9 mouse cellular contexts compared by ENCODE assay signal in the genomic region with DNA sequence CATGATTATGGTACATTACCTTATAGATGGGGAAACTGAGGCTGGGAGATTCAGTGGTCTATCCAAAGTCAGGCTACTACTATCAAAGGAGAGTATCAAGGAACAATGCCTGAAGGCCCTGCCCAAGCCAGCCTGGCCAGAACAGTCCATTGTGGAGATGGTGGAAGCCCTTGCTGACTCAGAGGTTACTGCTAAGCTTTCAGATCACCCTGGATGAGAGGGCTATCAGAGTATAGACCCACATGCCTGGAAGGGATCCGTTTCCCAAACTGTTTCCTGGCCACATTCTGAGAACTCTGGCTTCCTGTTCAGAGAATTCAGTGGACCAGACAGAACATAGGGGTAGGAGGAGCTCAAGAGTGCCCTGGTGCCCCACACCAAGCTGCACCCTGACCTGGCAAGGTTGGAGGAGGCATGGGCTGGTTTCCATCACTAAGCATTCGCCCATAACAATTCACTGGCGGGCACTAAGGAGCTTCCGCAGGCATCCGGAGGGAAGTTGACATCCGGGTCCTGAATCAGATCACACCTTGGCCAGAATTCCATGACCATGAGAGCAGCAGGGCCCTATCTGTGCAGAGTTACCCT. TPM values are rescaled to one million over a fixed set of nuclear protein-coding genes. Genes with fewer than 3 reads are reported as not detected.
DNase-seq lines count a peak whose midpoint lies in the region; ATAC-seq and TF ChIP-seq lines count a peak whose summit lies in the region.
"Had no signal": no experiment of that assay in that cellular context is flagged by ENCODE, and none has a peak within 500 bp of the region (broad histone marks: within the 10 kb centered on the region; RNA-seq: fewer than 3 reads in every experiment).

No protein-coding gene starts in this region.

- no peak for ATAC-seq in lung, embryonic 14.5 days (ENCODE audit: insufficient read depth)
- no peak for ATAC-seq in heart, embryonic 13.5 days (ENCODE audit: extremely low read depth, insufficient number of reproducible peaks, low FRiP score, low TSS enrichment)
- no peak for ATAC-seq in stomach, embryonic 15.5 days (ENCODE audit: insufficient read depth, low FRiP score, low read depth)

- H3K4me2 ChIP-seq in lung, embryonic 14.5 days, result no peak overlapping the region
- H3K4me2 ChIP-seq in heart, embryonic 13.5 days, result no peak overlapping the region
- H3K4me2 ChIP-seq in stomach, embryonic 15.5 days, result no peak overlapping the region
- H3K4me2 ChIP-seq: neural tube, embryonic 12.5 days had no signal

- DNase-seq in lung, embryonic 14.5 days, result no peak
- DNase-seq in lung, postnatal 25 days (ENCODE audit: low spot score), result no peak
- peak; percentile 50 for DNase-seq in kidney, adult 9 months
- no peak for DNase-seq in thymus, postnatal 14 days
- DNase-seq in left cerebral cortex, adult 2 months (ENCODE audit: extremely low spot score in 1 of 2, low spot score in 2 of 2), result no peak

- no peak overlapping the region for H3K4me3 ChIP-seq in lung, embryonic 14.5 days (ENCODE audit: low read depth, low read length)
- no peak overlapping the region for H3K4me3 ChIP-seq in heart, embryonic 13.5 days
- H3K4me3 ChIP-seq in stomach, embryonic 15.5 days (replicated peaks), result no peak overlapping the region
- no peak overlapping the region for H3K4me3 ChIP-seq in left cerebral cortex, adult 2 months
- H3K4me3 ChIP-seq: neural tube, embryonic 12.5 days had no signal

- no peaks in the 10 kb centered on the region for H3K9me3 ChIP-seq in lung, embryonic 14.5 days (ENCODE audit: low read depth, low read length)
- H3K9me3 ChIP-seq in heart, embryonic 13.5 days, result no peaks in the 10 kb centered on the region
- no peaks in the 10 kb centered on the region for H3K9me3 ChIP-seq in stomach, embryonic 15.5 days
- H3K9me3 ChIP-seq: neural tube, embryonic 12.5 days had no signal

- peaks cover 30% of the 10 kb centered on the region for H3K4me1 ChIP-seq in lung, embryonic 14.5 days (ENCODE audit: insufficient read depth)
- H3K4me1 ChIP-seq in heart, embryonic 13.5 days, result peaks cover 65% of the 10 kb centered on the region
- peaks cover 38% of the 10 kb centered on the region for H3K4me1 ChIP-seq in stomach, embryonic 15.5 days

- intact Hi-C loops in left cerebral cortex, adult 2 months (cut with DNase I), result no loop called here

- no peak overlapping the region for H3K9ac ChIP-seq in lung, embryonic 14.5 days
- peak overlapping the region; percentile 60; the same call in 1 of the 2 replicates for H3K9ac ChIP-seq in heart, embryonic 13.5 days
- H3K9ac ChIP-seq in stomach, embryonic 15.5 days, result no peak overlapping the region
- H3K9ac ChIP-seq: neural tube, embryonic 12.5 days had no signal

- TF ChIP-seq CTCF in lung, embryonic 14.5 days (IDR thresholded peaks at IDR 0.05; ENCODE audit: low read depth), result no peak
- TF ChIP-seq CTCF in left cerebral cortex, adult 2 months (IDR thresholded peaks at IDR 0.05), result no peak

- no peaks in the 10 kb centered on the region for H3K27me3 ChIP-seq in lung, embryonic 14.5 days (ENCODE audit: insufficient read depth, low read length)
- H3K27me3 ChIP-seq in heart, embryonic 13.5 days (replicated peaks), result no peaks in the 10 kb centered on the region
- no peaks in the 10 kb centered on the region for H3K27me3 ChIP-seq in stomach, embryonic 15.5 days (replicated peaks)
- H3K27me3 ChIP-seq: neural tube, embryonic 12.5 days had no signal

- peak overlapping the region; percentile 87; the same call in 1 of the 2 replicates for H3K27ac ChIP-seq in lung, embryonic 14.5 days (ENCODE audit: low read depth)
- H3K27ac ChIP-seq in heart, embryonic 13.5 days (replicated peaks), result peak overlapping the region; percentile 97
- H3K27ac ChIP-seq in stomach, embryonic 15.5 days, result peak overlapping the region; percentile 95
- H3K27ac ChIP-seq in left cerebral cortex, adult 2 months, result no peak overlapping the region
- H3K27ac ChIP-seq: hindbrain, postnatal 0 days; neural tube, embryonic 12.5 days had no signal

- H3K36me3 ChIP-seq in lung, embryonic 14.5 days (ENCODE audit: insufficient read depth), result no peaks in the 10 kb centered on the region
- no peaks in the 10 kb centered on the region for H3K36me3 ChIP-seq in heart, embryonic 13.5 days
- H3K36me3 ChIP-seq in stomach, embryonic 15.5 days, result no peaks in the 10 kb centered on the region
- H3K36me3 ChIP-seq: neural tube, embryonic 12.5 days had no signal

- WGBS in lung, embryonic 14.5 days, result 58% methylated on average over 6 of the region's 6 CpGs
- WGBS in heart, embryonic 13.5 days, result 35% methylated on average over 6 of the region's 6 CpGs
- 73% methylated on average over 6 of the region's 6 CpGs for WGBS in stomach, embryonic 15.5 days

RNA-seq across cellular contexts. Expression of a gene that starts 19.3 kb away (rescaled TPM):
- 45.2 and 47.7 TPM in 2 replicates for polyA plus RNA-seq in lung, embryonic 14.5 days (2014; fragmentation: Nextera tagmentation; extraction: Ambion mirVana)
- polyA plus RNA-seq in heart, embryonic 13.5 days (2015; fragmentation: Nextera tagmentation; extraction: Ambion mirVana), result 58.4 and 58.5 TPM in 2 replicates
- 35.0 and 35.7 TPM in 2 replicates for polyA plus RNA-seq in stomach, embryonic 15.5 days (2015; fragmentation: Nextera tagmentation; extraction: Ambion mirVana)
- 10 to 100 TPM; 56.6 to 58.5 TPM for total RNA-seq in left cerebral cortex, adult 2 months (2021)
